Mouse (Mus musculus): ENCODE results near the gene Tmem255a. TPM values are rescaled to one million over a fixed set of nuclear protein-coding genes. Genes with fewer than 3 reads are reported as not detected.
A peak's percentile ranks its signal among the peaks of the same experiment; 100 is the strongest.

Tmem255a gene
- 30.4 and 31.0 TPM in 2 replicates for polyA plus RNA-seq (2014; fragmentation: Nextera tagmentation; extraction: Ambion mirVana)

- Histone ChIP-seq H3K36me3 (ENCODE audit: control insufficient read depth, insufficient read depth, low read length) (no peaks in the 10 kb centered on the region), H3K4me2 (ENCODE audit: low read depth, severe bottlenecking) (peak within 1 kb of the TSS; percentile 59), H3K27ac (replicated peaks; ENCODE audit: low read depth, low read length) (no peak within 1 kb of the TSS), H3K4me1 (ENCODE audit: control insufficient read depth, insufficient read depth, low read length) (no peaks in the 10 kb centered on the region), H3K4me3 (ENCODE audit: low read depth, low read length) (peak within 1 kb of the TSS; percentile 21), H3K9me3 (ENCODE audit: control insufficient read depth, low read length) (no peaks in the 10 kb centered on the region), H3K27me3 (ENCODE audit: control insufficient read depth, insufficient read depth, low read length) (no peaks in the 10 kb centered on the region), H3K9ac (ENCODE audit: low read length) (no peak within 1 kb of the TSS)
- ATAC-seq (ENCODE audit: insufficient number of reproducible peaks, low FRiP score, low TSS enrichment, low read depth): no peak; the same call in 1 of the 2 replicates
- DNase-seq (ENCODE audit: low spot score): peak; percentile 39
- 34% methylated on average over 27 of the region's 27 CpGs for WGBS
Observed at GRCm38 (mm10) chrX:38251851-38252571, at the start of gene Tmem255a. Gene Tmem255a (minus strand): TSS chrX:38252439.

GRCm38 (mm10) chrX:38259610-38260009 lies 7.4 kb upstream of the Tmem255a start:
- Histone ChIP-seq H3K36me3 (ENCODE audit: control insufficient read depth, insufficient read depth, low read length) (no peaks in the 10 kb centered on the region), H3K4me3 (ENCODE audit: low read depth, low read length) (no peak overlapping the region), H3K4me2 (ENCODE audit: low read depth, severe bottlenecking) (no peak overlapping the region), H3K27ac (replicated peaks; ENCODE audit: low read depth, low read length) (no peak overlapping the region), H3K4me1 (ENCODE audit: control insufficient read depth, insufficient read depth, low read length) (no peaks in the 10 kb centered on the region), H3K9me3 (ENCODE audit: control insufficient read depth, low read length) (no peaks in the 10 kb centered on the region), H3K9ac (ENCODE audit: low read length) (no peak overlapping the region), H3K27me3 (ENCODE audit: control insufficient read depth, insufficient read depth, low read length) (no peaks in the 10 kb centered on the region)
- ATAC-seq (ENCODE audit: insufficient number of reproducible peaks, low FRiP score, low TSS enrichment, low read depth) (no peak), DNase-seq (ENCODE audit: low spot score) (no peak)
- WGBS: 14% methylated on average over 1 of the region's 2 CpGs

GRCm38 (mm10) chrX:38250352-38250950 lies 1.8 kb downstream of the Tmem255a start:
- H3K9me3 ChIP-seq (ENCODE audit: control insufficient read depth, low read length): no peaks in the 10 kb centered on the region
- no peaks in the 10 kb centered on the region for H3K36me3 ChIP-seq (ENCODE audit: control insufficient read depth, insufficient read depth, low read length)
- peak overlapping the region; percentile 15; the same call in 1 of the 2 replicates for H3K4me3 ChIP-seq (ENCODE audit: low read depth, low read length)
- peak; percentile 31 for DNase-seq (ENCODE audit: low spot score)
- peak overlapping the region; percentile 59 for H3K4me2 ChIP-seq (ENCODE audit: low read depth, severe bottlenecking)
- no peak overlapping the region for H3K27ac ChIP-seq (replicated peaks; ENCODE audit: low read depth, low read length)
- H3K4me1 ChIP-seq (ENCODE audit: control insufficient read depth, insufficient read depth, low read length): no peaks in the 10 kb centered on the region
- no peaks in the 10 kb centered on the region for H3K27me3 ChIP-seq (ENCODE audit: control insufficient read depth, insufficient read depth, low read length)
- no peak overlapping the region for H3K9ac ChIP-seq (ENCODE audit: low read length)
- WGBS: 15% methylated on average over 18 of the region's 18 CpGs
- no peak for ATAC-seq (ENCODE audit: insufficient number of reproducible peaks, low FRiP score, low TSS enrichment, low read depth)

- Histone ChIP-seq H3K4me2 (ENCODE audit: low read depth, severe bottlenecking) (peak overlapping the region; percentile 59; the same call in 1 of the 2 replicates), H3K4me3 (ENCODE audit: low read depth, low read length) (no peak overlapping the region), H3K27me3 (ENCODE audit: control insufficient read depth, insufficient read depth, low read length) (no peaks in the 10 kb centered on the region), H3K4me1 (ENCODE audit: control insufficient read depth, insufficient read depth, low read length) (no peaks in the 10 kb centered on the region), H3K9ac (ENCODE audit: low read length) (no peak overlapping the region), H3K27ac (replicated peaks; ENCODE audit: low read depth, low read length) (no peak overlapping the region), H3K9me3 (ENCODE audit: control insufficient read depth, low read length) (no peaks in the 10 kb centered on the region), H3K36me3 (ENCODE audit: control insufficient read depth, insufficient read depth, low read length) (no peaks in the 10 kb centered on the region)
- DNase-seq (ENCODE audit: low spot score): peak; percentile 74
- 17% methylated on average over 16 of the region's 16 CpGs for WGBS
- no peak for ATAC-seq (ENCODE audit: insufficient number of reproducible peaks, low FRiP score, low TSS enrichment, low read depth)
Observed at GRCm38 (mm10) chrX:38249640-38250351, 2.4 kb downstream of the Tmem255a start.

GRCm38 (mm10) chrX:38247601-38248000 lies 4.6 kb downstream of the Tmem255a start:
- H3K27ac ChIP-seq (replicated peaks; ENCODE audit: low read depth, low read length): no peak overlapping the region
- no peak for DNase-seq (ENCODE audit: low spot score)
- H3K4me1 ChIP-seq (ENCODE audit: control insufficient read depth, insufficient read depth, low read length): no peaks in the 10 kb centered on the region
- 31% methylated on average over 5 of the region's 5 CpGs for WGBS
- ATAC-seq (ENCODE audit: insufficient number of reproducible peaks, low FRiP score, low TSS enrichment, low read depth): no peak
- no peak overlapping the region for H3K4me3 ChIP-seq (ENCODE audit: low read depth, low read length)
- no peaks in the 10 kb centered on the region for H3K27me3 ChIP-seq (ENCODE audit: control insufficient read depth, insufficient read depth, low read length)
- no peaks in the 10 kb centered on the region for H3K36me3 ChIP-seq (ENCODE audit: control insufficient read depth, insufficient read depth, low read length)
- H3K9ac ChIP-seq (ENCODE audit: low read length): no peak overlapping the region
- H3K9me3 ChIP-seq (ENCODE audit: control insufficient read depth, low read length): no peaks in the 10 kb centered on the region
- no peak overlapping the region for H3K4me2 ChIP-seq (ENCODE audit: low read depth, severe bottlenecking)

- DNase-seq (ENCODE audit: low spot score): no peak
- 39% methylated on average over 6 of the region's 6 CpGs for WGBS
- Histone ChIP-seq H3K9me3 (ENCODE audit: control insufficient read depth, low read length) (no peaks in the 10 kb centered on the region), H3K4me2 (ENCODE audit: low read depth, severe bottlenecking) (no peak overlapping the region), H3K9ac (ENCODE audit: low read length) (no peak overlapping the region), H3K27ac (replicated peaks; ENCODE audit: low read depth, low read length) (no peak overlapping the region), H3K27me3 (ENCODE audit: control insufficient read depth, insufficient read depth, low read length) (no peaks in the 10 kb centered on the region), H3K36me3 (ENCODE audit: control insufficient read depth, insufficient read depth, low read length) (no peaks in the 10 kb centered on the region), H3K4me3 (ENCODE audit: low read depth, low read length) (no peak overlapping the region), H3K4me1 (ENCODE audit: control insufficient read depth, insufficient read depth, low read length) (no peaks in the 10 kb centered on the region)
- ATAC-seq (ENCODE audit: insufficient number of reproducible peaks, low FRiP score, low TSS enrichment, low read depth): no peak
Observed at GRCm38 (mm10) chrX:38247108-38247507, 5.1 kb downstream of the Tmem255a start.

- Histone ChIP-seq H3K27ac (replicated peaks; ENCODE audit: low read depth, low read length) (no peak overlapping the region), H3K9me3 (ENCODE audit: control insufficient read depth, low read length) (no peaks in the 10 kb centered on the region), H3K27me3 (ENCODE audit: control insufficient read depth, insufficient read depth, low read length) (no peaks in the 10 kb centered on the region), H3K4me3 (ENCODE audit: low read depth, low read length) (no peak overlapping the region), H3K36me3 (ENCODE audit: control insufficient read depth, insufficient read depth, low read length) (no peaks in the 10 kb centered on the region), H3K4me1 (ENCODE audit: control insufficient read depth, insufficient read depth, low read length) (no peaks in the 10 kb centered on the region), H3K4me2 (ENCODE audit: low read depth, severe bottlenecking) (no peak overlapping the region), H3K9ac (ENCODE audit: low read length) (no peak overlapping the region)
- DNase-seq (ENCODE audit: low spot score): peak; percentile 43
- WGBS: 30% methylated on average over 2 of the region's 2 CpGs
- no peak for ATAC-seq (ENCODE audit: insufficient number of reproducible peaks, low FRiP score, low TSS enrichment, low read depth)
Observed at GRCm38 (mm10) chrX:38237731-38238130, 14.5 kb downstream of the Tmem255a start.

GRCm38 (mm10) chrX:38229888-38230287 lies 22.4 kb downstream of the Tmem255a start:
- Histone ChIP-seq H3K9ac (ENCODE audit: low read length) (no peak overlapping the region), H3K36me3 (ENCODE audit: control insufficient read depth, insufficient read depth, low read length) (no peaks in the 10 kb centered on the region), H3K4me2 (ENCODE audit: low read depth, severe bottlenecking) (no peak overlapping the region), H3K4me3 (ENCODE audit: low read depth, low read length) (no peak overlapping the region), H3K4me1 (ENCODE audit: control insufficient read depth, insufficient read depth, low read length) (no peaks in the 10 kb centered on the region), H3K9me3 (ENCODE audit: control insufficient read depth, low read length) (no peaks in the 10 kb centered on the region), H3K27ac (replicated peaks; ENCODE audit: low read depth, low read length) (no peak overlapping the region), H3K27me3 (ENCODE audit: control insufficient read depth, insufficient read depth, low read length) (no peaks in the 10 kb centered on the region)
- 80% methylated on average over 1 of the region's 1 CpGs for whole genome bisulfite sequencing
- ATAC-seq (ENCODE audit: insufficient number of reproducible peaks, low FRiP score, low TSS enrichment, low read depth): no peak
- DNase-seq (ENCODE audit: low spot score): no peak

Measured in limb, embryonic 11.5 days (tissue).